Mouse (Mus musculus) kidney, adult 11 months (tissue): ENCODE results near the gene Gm20518.
A peak's percentile ranks its signal among the peaks of the same experiment; 100 is the strongest.

ENCODE experiments used
- DNase-seq: peaks from one replicate; pipeline ENCODE4 v3.0.0; 2022

Gm20518 gene

DNA sequence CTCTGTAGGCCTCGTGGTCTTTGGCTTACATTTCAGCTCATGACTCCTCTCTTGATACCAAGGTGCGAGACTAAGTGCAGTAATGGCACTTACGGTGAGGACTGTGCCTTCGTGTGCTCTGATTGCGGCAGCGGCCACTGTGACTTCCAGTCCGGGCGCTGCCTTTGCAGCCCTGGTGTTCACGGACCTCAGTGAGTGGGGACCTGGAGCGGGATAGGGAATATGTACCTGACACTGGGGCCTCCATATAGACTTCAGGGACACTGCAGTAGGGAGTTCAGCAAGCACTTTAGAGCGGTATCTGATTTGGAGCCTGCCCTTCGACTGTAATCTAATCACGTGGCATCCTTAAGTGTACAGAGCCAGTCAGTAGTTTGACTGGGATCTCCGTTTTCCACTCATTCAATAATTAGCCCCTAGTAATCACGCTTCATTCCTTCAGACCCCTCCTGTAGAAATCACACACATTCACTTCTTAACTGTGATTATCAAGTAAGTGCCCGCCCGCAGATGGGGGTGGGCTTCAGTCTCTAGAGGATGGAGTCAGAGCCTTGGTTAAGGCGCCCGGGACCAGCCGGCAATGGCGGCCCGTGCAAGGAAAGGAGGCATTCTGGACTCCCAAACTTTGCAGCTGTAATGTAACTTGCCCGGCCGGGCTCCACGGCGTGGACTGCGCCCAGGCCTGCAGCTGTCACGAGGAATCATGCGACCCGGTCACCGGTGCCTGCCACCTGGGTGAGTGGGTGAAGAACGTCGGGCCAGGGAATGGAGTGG, 87.6 kb downstream of the Gm20518 start:
- DNase-seq, result no peak

DNA sequence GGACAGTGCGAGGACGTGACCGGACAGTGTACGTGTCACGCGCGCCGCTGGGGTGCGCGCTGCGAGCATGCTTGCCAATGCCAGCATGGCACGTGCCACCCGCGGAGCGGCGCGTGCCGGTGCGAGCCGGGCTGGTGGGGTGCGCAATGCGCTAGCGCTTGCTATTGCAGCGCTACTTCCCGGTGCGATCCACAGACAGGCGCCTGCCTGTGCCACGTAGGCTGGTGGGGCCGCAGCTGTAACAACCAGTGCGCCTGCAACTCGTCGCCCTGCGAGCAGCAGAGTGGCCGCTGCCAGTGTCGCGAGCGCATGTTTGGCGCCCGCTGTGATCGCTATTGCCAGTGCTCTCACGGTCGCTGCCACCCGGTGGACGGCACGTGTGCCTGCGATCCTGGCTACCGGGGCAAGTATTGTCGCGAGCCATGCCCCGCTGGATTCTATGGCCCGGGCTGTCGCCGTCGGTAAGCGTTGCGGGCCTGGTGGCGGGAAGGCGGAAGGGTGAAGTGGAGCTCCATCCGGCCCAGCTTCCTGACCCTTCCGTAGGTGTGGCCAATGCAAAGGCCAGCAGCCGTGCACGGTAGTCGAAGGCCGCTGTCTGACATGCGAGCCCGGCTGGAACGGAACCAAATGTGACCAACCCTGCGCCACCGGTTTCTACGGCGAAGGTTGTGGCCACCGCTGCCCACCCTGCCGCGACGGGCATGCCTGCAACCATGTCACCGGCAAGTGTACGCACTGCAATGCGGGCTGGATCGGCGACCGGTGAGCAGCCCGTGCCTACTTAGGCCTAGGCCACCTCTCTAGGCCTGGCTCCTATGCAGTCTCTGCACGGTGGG, 88.4 kb downstream of the Gm20518 start:
- no peak for DNase-seq

DNA sequence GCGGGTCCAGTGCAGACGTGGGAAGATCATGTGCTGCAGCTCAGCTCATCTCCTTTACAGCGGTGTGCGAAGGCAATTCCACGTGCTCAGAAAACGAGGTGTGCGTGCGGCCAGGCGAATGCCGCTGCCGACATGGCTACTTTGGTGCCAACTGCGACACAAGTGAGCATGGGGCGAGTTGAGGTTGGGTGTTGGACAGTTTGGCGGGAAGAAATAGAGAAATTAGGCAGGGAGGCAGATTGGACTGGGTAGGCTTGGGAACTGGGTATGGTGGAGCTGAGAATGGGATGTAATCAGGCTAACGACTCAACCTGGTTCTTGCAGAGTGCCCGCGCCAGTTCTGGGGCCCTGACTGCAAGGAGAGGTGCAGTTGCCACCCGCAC, 89.0 kb downstream of the Gm20518 start:
- no peak for DNase-seq

DNA sequence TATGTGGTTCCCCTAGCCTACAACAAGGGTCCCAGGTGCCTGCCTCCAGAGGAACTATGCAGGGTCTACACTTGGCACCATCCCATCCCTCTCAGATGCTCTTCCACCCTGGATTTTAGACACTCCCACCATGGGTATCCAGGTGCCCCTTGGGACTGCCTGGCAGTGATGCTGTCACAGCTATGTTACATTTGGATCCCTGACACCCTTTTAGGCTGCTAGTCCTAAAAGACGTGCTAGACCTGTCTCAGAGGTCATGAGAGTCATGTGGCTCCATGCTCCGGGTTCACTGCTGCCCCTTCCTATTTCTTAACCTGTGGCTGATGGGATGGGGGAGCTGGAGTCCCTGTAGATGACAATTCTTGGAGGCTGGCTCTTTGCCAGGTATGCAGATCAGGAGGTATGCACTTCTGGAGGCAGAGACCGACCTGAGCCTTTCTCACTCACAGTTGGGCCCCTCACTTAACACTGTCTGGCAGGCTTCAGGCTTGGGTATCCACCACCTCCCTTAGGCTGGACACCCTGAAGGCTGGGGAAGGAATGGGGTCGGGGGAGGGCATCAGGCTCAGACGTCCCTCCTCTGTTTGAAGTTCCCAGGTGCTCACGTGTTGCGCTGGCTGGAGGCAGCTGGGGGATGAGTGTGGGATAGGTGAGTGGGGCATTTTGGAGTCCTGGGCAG, 89.6 kb downstream of the Gm20518 start:
- DNase-seq, result no peak

DNA sequence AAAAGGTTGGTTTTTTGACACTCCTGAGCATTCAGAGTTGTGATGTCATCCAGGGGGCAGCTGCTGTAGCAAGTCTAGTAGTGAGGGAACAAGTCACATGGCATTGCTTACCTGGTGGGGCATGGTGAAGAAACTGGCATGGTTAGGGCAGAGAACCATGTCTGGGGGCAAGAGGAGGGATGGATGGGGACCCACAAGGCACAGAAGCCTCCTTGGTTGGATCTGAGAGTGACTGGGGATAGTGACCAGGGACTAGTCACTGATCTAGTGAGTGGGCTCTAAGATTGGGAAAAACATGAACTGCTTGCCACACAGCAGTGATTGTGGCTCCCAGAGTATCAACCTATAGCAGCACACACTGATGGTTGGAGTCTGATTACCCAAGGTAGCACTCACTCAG, 91.9 kb downstream of the Gm20518 start:
- no peak for DNase-seq

DNA sequence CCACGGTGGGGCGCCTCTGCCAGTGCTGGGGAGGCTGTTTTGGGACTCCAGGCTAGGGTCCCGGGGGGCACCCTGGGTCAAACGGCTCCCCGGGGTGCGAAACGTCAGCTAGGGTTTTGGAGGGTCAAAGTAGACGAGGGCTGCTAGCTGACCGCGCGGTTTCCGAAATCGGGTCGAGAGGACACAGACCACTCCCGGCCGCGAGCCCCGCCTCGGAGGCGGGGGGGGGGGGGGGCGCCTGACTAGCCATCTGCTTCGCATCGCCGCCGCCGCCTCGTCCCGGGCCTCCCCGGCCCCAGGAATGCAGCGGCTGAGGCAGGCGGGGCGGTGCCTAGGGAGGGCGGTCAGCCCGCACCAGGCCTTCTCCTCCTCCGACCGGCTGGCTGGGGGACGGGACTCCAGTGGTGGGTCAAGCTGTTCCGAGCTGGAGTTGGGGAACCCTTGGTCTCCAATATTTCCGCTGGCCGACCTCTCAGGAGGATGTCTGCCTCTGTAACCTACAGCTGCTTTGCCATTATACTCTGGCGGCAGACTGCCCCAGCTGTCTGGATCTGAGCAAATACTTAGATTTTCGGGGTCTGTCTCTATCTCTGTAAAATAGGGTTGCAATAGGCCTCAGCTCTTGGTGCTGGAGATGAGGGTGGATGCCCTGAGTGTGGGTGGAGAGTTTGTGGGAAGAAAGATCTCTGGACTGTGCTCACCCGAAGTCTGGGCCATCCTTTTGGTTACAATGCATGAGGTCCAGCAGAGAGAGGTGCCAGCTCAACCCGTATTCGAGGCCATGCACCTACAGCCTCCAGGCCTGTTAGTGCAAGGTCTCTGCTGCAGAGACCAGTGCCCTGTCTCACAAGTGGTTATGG, 92.9 kb downstream of the Gm20518 start:
- peak; percentile 56 for DNase-seq

DNA sequence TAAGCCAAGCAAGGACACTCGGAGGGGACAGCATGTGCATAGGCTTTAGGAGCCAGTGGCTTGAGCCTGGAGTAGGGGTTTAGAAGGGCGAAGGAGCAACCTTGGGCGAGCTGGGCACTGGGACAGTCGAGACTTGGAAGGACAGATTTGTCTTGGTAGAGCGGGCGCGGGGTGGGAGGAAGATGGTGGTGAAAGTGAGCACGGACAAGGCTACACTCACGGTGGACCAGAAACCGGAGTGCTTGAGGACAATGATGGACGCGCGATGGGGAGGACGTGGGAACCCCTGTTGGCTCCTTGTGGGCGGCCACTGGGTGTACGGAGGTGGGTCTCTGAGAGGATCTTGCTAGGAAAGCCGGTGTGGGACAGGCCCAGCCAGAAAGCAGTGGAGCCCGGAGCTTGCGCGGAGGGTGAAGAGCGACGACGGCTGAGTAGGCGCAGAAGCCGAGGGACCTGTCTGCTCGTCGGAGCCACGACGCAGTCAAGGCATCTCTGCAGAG, 93.6 kb downstream of the Gm20518 start:
- DNase-seq, result no peak

DNA sequence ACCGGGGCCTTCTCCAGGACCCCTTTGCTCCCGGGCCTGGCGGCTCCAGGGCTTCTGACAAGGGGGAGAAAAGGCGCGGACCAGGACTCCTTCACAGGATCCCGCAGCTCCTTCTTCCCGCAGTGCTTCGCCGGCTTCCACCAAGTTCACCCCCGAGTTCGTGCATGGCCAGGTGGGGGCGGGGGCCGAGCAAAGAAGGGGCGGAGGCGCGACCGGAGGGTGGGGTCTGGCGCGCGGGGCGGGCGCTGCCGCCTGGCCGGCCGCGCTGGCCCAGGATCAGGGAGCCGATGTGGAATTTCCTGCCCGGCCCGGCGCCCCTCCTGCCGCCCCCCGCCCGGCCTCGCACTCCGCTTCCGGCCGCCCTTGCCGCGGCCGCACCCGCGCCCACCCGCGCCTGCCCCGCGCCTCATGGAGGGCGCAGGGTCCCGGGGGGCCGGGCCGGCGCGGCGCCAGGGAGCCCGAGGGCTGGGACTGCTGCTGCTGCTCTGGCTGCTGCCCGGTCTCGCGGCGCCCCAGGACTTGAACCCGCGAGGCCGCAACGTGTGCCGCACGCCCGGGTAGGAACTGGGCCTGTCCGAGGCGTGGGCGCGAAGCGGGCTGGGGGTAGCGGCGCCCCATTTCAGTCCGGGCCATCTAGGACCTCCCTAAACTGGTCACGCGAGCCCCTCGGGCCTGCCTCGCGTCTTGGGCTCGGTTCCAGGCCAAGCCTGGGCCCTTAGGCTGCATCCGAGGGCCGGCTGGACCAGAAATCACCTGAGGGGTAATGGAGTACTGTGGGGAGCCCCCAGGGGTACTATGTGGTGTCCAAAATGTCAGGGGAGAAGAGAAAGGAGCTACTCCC, 94.3 kb downstream of the Gm20518 start, which contains the start of gene Scarf2:
Gene Scarf2 (plus strand): TSS at position 312 of the 841 bp plus-strand sequence.
- DNase-seq, result no peak

DNA sequence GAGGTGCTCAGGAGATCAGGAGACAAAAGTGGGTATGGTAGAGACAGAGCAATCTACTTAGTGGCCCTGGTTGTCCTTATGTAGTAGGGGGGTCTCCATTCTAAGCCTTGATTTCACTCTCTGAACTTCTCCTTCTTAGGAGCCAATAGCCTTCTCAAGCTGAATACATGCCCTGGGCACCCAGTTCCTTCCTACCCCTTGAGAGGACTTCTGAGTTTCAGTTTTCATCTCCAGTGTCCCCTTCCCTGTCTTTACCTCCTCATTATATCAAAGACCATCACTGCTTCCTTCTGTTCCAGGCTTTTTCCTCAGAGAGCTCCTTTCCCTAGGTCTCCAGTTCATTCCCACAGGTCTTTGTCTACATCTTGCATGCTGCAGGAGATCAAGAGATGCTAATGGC, 95.0 kb downstream of the Gm20518 start:
- no peak for DNase-seq

DNA sequence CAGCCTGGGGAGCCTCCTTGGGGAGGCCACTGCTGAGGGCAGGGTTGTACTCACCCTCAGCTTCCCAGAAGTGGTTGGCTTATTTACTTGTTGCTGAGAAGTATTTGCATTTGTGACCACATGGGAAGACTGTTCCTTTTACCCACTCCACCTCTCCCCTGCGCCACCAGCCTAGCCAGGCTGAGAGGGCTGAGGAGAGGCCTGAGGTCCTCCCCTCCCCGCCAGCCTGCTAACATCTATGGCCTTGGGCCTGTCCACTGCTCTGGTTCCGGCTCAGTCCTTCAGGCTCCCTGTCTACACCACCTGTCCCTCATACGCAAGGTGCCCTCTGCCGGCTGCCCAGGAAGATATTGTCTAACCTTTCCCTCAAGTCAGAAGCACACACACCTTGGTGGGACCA, 95.8 kb downstream of the Gm20518 start:
- no peak for DNase-seq

DNA sequence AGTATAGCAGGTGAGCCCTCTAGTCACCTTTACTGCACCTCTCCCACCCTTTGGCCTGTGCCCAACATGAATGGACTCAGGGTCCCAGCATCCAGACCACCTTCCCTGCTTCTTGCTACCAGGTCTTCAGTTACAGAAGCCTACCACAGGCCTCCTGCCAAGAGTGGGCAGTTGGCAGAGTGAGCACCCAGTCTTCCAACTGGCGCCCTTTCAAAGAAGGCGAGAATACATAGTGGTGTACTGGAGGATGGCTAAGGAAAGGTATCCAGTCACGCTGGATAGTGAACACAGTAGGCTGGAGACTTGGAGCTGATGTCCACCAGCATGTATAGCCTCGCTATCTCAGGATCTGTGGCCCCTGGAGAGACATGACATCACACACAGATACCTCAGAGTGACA, 97.4 kb downstream of the Gm20518 start:
- DNase-seq, result no peak

DNA sequence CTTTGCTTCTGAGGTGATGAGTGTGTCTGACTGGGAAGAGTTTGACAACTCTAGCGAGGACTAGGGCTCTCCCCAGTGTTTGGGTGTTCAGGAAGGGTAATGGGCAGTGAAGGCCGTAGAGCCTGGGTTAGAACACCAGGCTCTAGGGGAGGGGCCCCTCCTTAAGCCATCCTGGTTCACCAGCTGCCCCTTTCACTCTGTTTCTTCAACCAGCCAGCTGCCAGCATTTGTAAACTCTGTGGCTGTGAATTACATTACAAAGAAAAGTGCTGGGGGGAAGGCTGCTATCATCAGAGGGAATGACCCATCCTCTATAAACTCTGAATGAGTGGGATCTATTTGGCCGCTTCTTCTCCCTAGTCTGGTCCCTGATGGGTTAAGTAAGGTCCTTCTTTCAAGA, 98.7 kb downstream of the Gm20518 start:
- DNase-seq, result no peak

DNA sequence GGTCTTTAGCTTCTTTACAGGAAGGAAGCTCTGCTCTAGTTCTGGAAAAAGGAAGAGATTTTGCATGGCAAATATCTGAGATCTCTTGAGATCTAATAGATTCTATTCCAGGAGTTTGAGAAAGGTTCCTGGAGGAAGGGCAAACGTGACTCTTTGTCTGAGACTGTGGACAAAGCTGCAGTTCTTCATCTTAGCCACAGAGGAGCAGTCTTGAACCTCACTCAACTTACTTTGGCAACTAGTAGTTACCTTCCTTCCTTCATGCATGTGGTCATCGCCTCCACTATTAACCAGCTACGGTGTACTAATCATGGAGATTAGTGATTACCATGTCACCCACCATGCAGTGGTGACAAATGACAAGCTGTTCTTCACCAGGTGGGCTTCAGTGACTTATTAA, 106.1 kb downstream of the Gm20518 start:
- DNase-seq, result no peak
